Mouse (Mus musculus) erythroblast, embryonic 14.5 days (primary cell): Measurements from ENCODE around the gene Atxn1. TPM values are rescaled to one million over a fixed set of nuclear protein-coding genes. Genes with fewer than 3 reads are reported as not detected.

Source experiments
- H3K27me3 ChIP-seq: 2 replicates; pipeline ENCODE4 v1.6.1; 2012; ENCODE audit warnings: inconsistent platforms; ENCODE audit not compliant: control insufficient read depth
- H3K36me3 ChIP-seq: 2 replicates; pipeline ENCODE4 v1.6.1; 2012; ENCODE audit warnings: mild to moderate bottlenecking, inconsistent platforms; ENCODE audit not compliant: control insufficient read depth
- H3K4me1 ChIP-seq: 2 replicates; pipeline ENCODE4 v1.6.1; 2012; ENCODE audit warnings: inconsistent platforms; ENCODE audit not compliant: control insufficient read depth
- H3K4me3 ChIP-seq: replicated peaks from 2 replicates; pipeline ENCODE3; 2012; ENCODE audit warnings: moderate library complexity, mild to moderate bottlenecking, inconsistent platforms
- H3K9me3 ChIP-seq: 2 replicates; pipeline ENCODE4 v1.6.1; 2012; ENCODE audit warnings: low read length, inconsistent platforms, mixed read lengths; ENCODE audit not compliant: control insufficient read depth
- GATA1 ChIP-seq: IDR thresholded peaks from 2 replicates; pipeline ENCODE4 v1.6.1; 2012; ENCODE audit warnings: low read length, inconsistent platforms, mixed read lengths
- TAL1 ChIP-seq: IDR thresholded peaks from 3 replicates; pipeline ENCODE4 v1.6.1; 2012; ENCODE audit warnings: low read length, inconsistent platforms, mixed read lengths
- polyA plus RNA-seq: library from polyadenylated mRNA; stranded (reverse); fragments of >175 nt; gene quantifications from 2 replicates; pipeline ENCODE4 v1.2.3, GENCODE M21; 2012

Atxn1 gene
- polyA plus RNA-seq, 1 experiment = 0.01 TPM

- no peak for TF ChIP-seq TAL1
- no peak for TF ChIP-seq GATA1
- peaks cover 44% of the 10 kb centered on the region for H3K27me3 ChIP-seq
- no peaks in the 10 kb centered on the region for H3K36me3 ChIP-seq
- H3K4me1 ChIP-seq = peaks cover 29% of the 10 kb centered on the region
- H3K9me3 ChIP-seq = no peaks in the 10 kb centered on the region
- H3K4me3 ChIP-seq = peak overlapping the region; percentile 73
These were observed 1.0 kb upstream of the Atxn1 start for GRCm38 (mm10) chr13:45965594-45966432.

GRCm38 (mm10) chr13:45964331-45964852, 416 bp downstream of the Atxn1 start:
- H3K4me3 ChIP-seq = peak overlapping the region; percentile 73
- peaks cover 44% of the 10 kb centered on the region for H3K27me3 ChIP-seq
- no peak for TF ChIP-seq GATA1
- no peak for TF ChIP-seq TAL1
- H3K9me3 ChIP-seq = no peaks in the 10 kb centered on the region
- H3K36me3 ChIP-seq = no peaks in the 10 kb centered on the region
- H3K4me1 ChIP-seq = peaks cover 29% of the 10 kb centered on the region

GRCm38 (mm10) chr13:45963497-45964330, 1.1 kb downstream of the Atxn1 start:
- TF ChIP-seq GATA1 = no peak
- TF ChIP-seq TAL1 = no peak
- H3K36me3 ChIP-seq = no peaks in the 10 kb centered on the region
- H3K27me3 ChIP-seq = peaks cover 44% of the 10 kb centered on the region
- no peaks in the 10 kb centered on the region for H3K9me3 ChIP-seq
- peak overlapping the region; percentile 73 for H3K4me3 ChIP-seq
- H3K4me1 ChIP-seq = peaks cover 29% of the 10 kb centered on the region

- H3K4me1 ChIP-seq = peaks cover 29% of the 10 kb centered on the region
- no peak for TF ChIP-seq GATA1
- no peak for TF ChIP-seq TAL1
- H3K9me3 ChIP-seq = no peaks in the 10 kb centered on the region
- H3K27me3 ChIP-seq = peaks cover 44% of the 10 kb centered on the region
- no peaks in the 10 kb centered on the region for H3K36me3 ChIP-seq
- peak overlapping the region; percentile 73 for H3K4me3 ChIP-seq
These were observed 2.0 kb downstream of the Atxn1 start for GRCm38 (mm10) chr13:45962776-45963175.

GRCm38 (mm10) chr13:45961871-45962630, 2.8 kb downstream of the Atxn1 start:
- Histone ChIP-seq H3K27me3 (peaks cover 44% of the 10 kb centered on the region), H3K36me3 (no peaks in the 10 kb centered on the region), H3K4me1 (peaks cover 29% of the 10 kb centered on the region), H3K9me3 (no peaks in the 10 kb centered on the region), H3K4me3 (no peak overlapping the region)
- TF ChIP-seq GATA1 = no peak
- no peak for TF ChIP-seq TAL1

- H3K4me1 ChIP-seq = peaks cover 21% of the 10 kb centered on the region
- no peak overlapping the region for H3K4me3 ChIP-seq
- TF ChIP-seq TAL1 (no peak), GATA1 (no peak)
- no peaks in the 10 kb centered on the region for H3K36me3 ChIP-seq
- no peaks in the 10 kb centered on the region for H3K9me3 ChIP-seq
- peaks cover 33% of the 10 kb centered on the region for H3K27me3 ChIP-seq
These were observed 4.4 kb downstream of the Atxn1 start for GRCm38 (mm10) chr13:45960311-45960965.

GRCm38 (mm10) chr13:45958306-45958705, 6.5 kb downstream of the Atxn1 start:
- Histone ChIP-seq H3K36me3 (no peaks in the 10 kb centered on the region), H3K4me1 (peaks cover 3% of the 10 kb centered on the region), H3K27me3 (peaks cover 13% of the 10 kb centered on the region), H3K9me3 (no peaks in the 10 kb centered on the region), H3K4me3 (no peak overlapping the region)
- TF ChIP-seq GATA1 (no peak), TAL1 (no peak)

GRCm38 (mm10) chr13:45957629-45958028, 7.2 kb downstream of the Atxn1 start:
- TF ChIP-seq GATA1 (no peak), TAL1 (no peak)
- Histone ChIP-seq H3K27me3 (peaks cover 8% of the 10 kb centered on the region), H3K36me3 (no peaks in the 10 kb centered on the region)

More at GRCm38 (mm10) chr13:45957629-45958028, 7.2 kb downstream of the Atxn1 start:
- Histone ChIP-seq H3K9me3 (no peaks in the 10 kb centered on the region), H3K4me1 (peaks cover 2% of the 10 kb centered on the region; the same call in 1 of the 2 replicates), H3K4me3 (no peak overlapping the region)
